In the genomic region with DNA sequence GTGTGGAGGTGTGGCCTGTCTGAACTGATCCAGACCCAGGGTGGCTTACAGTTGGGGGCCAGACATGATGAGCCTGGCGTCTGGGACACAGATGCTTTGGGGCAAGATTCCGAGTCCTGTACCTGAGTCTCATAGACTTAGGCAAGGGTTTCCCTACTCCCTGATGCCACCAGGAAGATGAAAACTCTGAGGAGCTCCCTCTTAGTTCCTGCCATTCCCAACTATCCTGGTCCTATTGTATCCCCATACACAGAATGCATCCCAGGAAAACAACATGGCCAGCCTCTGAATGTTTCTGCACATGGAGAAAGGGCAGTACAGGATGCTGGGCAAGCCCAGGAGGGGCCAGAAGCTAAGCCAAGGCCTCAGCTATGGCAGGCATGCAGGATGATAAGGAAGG, we compare ENCODE assay signal across 33 mouse cellular contexts. TPM values are rescaled to one million over a fixed set of nuclear protein-coding genes. Genes with fewer than 3 reads are reported as not detected.
"Had no signal": no experiment of that assay in that cellular context is flagged by ENCODE, and none has a peak within 500 bp of the region (broad histone marks: within the 10 kb centered on the region; RNA-seq: fewer than 3 reads in every experiment).

No protein-coding gene starts in this region.

- H3K9ac ChIP-seq: embryonic facial prominence, embryonic 12.5 days; embryonic facial prominence, embryonic 13.5 days; embryonic facial prominence, embryonic 15.5 days; forebrain, embryonic 12.5 days; forebrain, embryonic 13.5 days; forebrain, embryonic 15.5 days; forebrain, postnatal 0 days had no signal

- H3K9me3 ChIP-seq: embryonic facial prominence, embryonic 10.5 days; embryonic facial prominence, embryonic 12.5 days; embryonic facial prominence, embryonic 13.5 days; embryonic facial prominence, embryonic 15.5 days; forebrain, embryonic 10.5 days; forebrain, embryonic 12.5 days; forebrain, embryonic 13.5 days; forebrain, embryonic 15.5 days had no signal

- H3K27ac ChIP-seq: embryonic facial prominence, embryonic 10.5 days; embryonic facial prominence, embryonic 12.5 days; embryonic facial prominence, embryonic 13.5 days; embryonic facial prominence, embryonic 15.5 days; forebrain, embryonic 10.5 days; forebrain, embryonic 12.5 days; forebrain, embryonic 13.5 days; forebrain, embryonic 15.5 days; gastrocnemius, adult 2 months; heart, adult 2 months had no signal

- H3K4me3 ChIP-seq: embryonic facial prominence, embryonic 10.5 days; embryonic facial prominence, embryonic 12.5 days; embryonic facial prominence, embryonic 13.5 days; embryonic facial prominence, embryonic 15.5 days; erythroblast, embryonic 14.5 days; forebrain, embryonic 10.5 days; forebrain, embryonic 12.5 days; forebrain, embryonic 13.5 days; forebrain, embryonic 15.5 days; gastrocnemius, adult 2 months; heart, adult 2 months had no signal

- H3K4me1 ChIP-seq: embryonic facial prominence, embryonic 10.5 days; embryonic facial prominence, embryonic 12.5 days; embryonic facial prominence, embryonic 13.5 days; embryonic facial prominence, embryonic 15.5 days; forebrain, embryonic 10.5 days; forebrain, embryonic 12.5 days; forebrain, embryonic 13.5 days; forebrain, embryonic 15.5 days had no signal

- ATAC-seq: forebrain, embryonic 13.5 days; forebrain, embryonic 14.5 days; forebrain, embryonic 15.5 days; forebrain, embryonic 16.5 days; forebrain, postnatal 0 days had no signal

- H3K36me3 ChIP-seq: embryonic facial prominence, embryonic 10.5 days; embryonic facial prominence, embryonic 12.5 days; embryonic facial prominence, embryonic 13.5 days; embryonic facial prominence, embryonic 15.5 days; forebrain, embryonic 10.5 days; forebrain, embryonic 12.5 days; forebrain, embryonic 15.5 days had no signal

- H3K27me3 ChIP-seq: embryonic facial prominence, embryonic 12.5 days; embryonic facial prominence, embryonic 13.5 days; embryonic facial prominence, embryonic 15.5 days; forebrain, embryonic 12.5 days; forebrain, embryonic 13.5 days; forebrain, embryonic 15.5 days had no signal

- DNase-seq: cerebellum, adult 2 months; cerebellum, adult 8-10 months; cerebellum, adult 9-10 months; cerebellum, adult 9-11 months; cerebellum, postnatal 10 days; cerebellum, postnatal 14 days; cerebellum, postnatal 25 days; cerebellum, postnatal 36 days; embryo, embryonic 11 days; forebrain, postnatal 0 days; gastrocnemius, adult 2 months; gastrocnemius, postnatal 10 days; gastrocnemius, postnatal 14 days; gastrocnemius, postnatal 25 days; gastrocnemius, postnatal 36 days; heart, adult 2 months had no signal

- H3K4me2 ChIP-seq: embryonic facial prominence, embryonic 12.5 days; embryonic facial prominence, embryonic 13.5 days; embryonic facial prominence, embryonic 15.5 days; forebrain, embryonic 12.5 days; forebrain, embryonic 13.5 days; forebrain, embryonic 15.5 days had no signal

RNA-seq across cellular contexts. Expression of a gene that starts 11.1 kb away (rescaled TPM):
- total RNA-seq: forebrain, postnatal 0 days; gastrocnemius, adult 18-20 months; gastrocnemius, adult 2 months; gastrocnemius, adult 8-10 months; gastrocnemius, postnatal 10 days; gastrocnemius, postnatal 14 days; gastrocnemius, postnatal 25 days; gastrocnemius, postnatal 36 days; gastrocnemius, postnatal 4 days; heart, adult 2 months; heart, adult 8-10 months had no signal
- polyA plus RNA-seq: cerebellum, adult 2 months; cortical plate, adult 2 months; embryonic facial prominence, embryonic 10.5 days; embryonic facial prominence, embryonic 13.5 days; erythroblast, embryonic 14.5 days; forebrain, embryonic 10.5 days; forebrain, embryonic 12.5 days; forebrain, embryonic 13.5 days; forebrain, embryonic 14.5 days; forebrain, embryonic 15.5 days; forebrain, embryonic 16.5 days; forebrain, postnatal 0 days; frontal cortex, adult 2 months; heart, adult 2 months had no signal
